Mouse (Mus musculus) spleen, adult 2 months (tissue): ENCODE measurements around the gene Muc3. TPM values are rescaled to one million over a fixed set of nuclear protein-coding genes. Genes with fewer than 3 reads are reported as not detected.
"Not testable (repeated sequence)": the region's sequence is repeated elsewhere in the genome, so short reads cannot be mapped to it uniquely, and the experiment has no call there.

Experiments used
- DNase-seq, 2 experiments: peaks; one replicate each; pipeline versions ENCODE4 v3.0.0 to v3.0.0-alpha.2; 2012 to 2021; ENCODE audit warnings: low spot score in 2 of 2, low read depth in 1 of 2
- H3K27ac ChIP-seq: fragments of 200-500 bp; 2 replicates; pipeline ENCODE4 v1.5.1; 2012; ENCODE audit warnings: low read length, inconsistent platforms; ENCODE audit not compliant: insufficient read depth
- H3K27me3 ChIP-seq: fragments of 200-500 bp; 2 replicates; pipeline ENCODE4 v1.6.1; 2012; ENCODE audit warnings: mild to moderate bottlenecking, moderate library complexity, low read length, inconsistent platforms; ENCODE audit not compliant: control insufficient read depth, insufficient read depth
- H3K36me3 ChIP-seq: fragments of 200-500 bp; 2 replicates; pipeline ENCODE4 v1.6.1; 2012; ENCODE audit warnings: mild to moderate bottlenecking, low read length, inconsistent platforms; ENCODE audit not compliant: control insufficient read depth, insufficient read depth
- H3K4me1 ChIP-seq: fragments of 200-500 bp; 2 replicates; pipeline ENCODE4 v1.6.1; 2011; ENCODE audit warnings: inconsistent platforms; ENCODE audit not compliant: control insufficient read depth, insufficient read depth, insufficient read length
- H3K4me3 ChIP-seq: fragments of 200-500 bp; 2 replicates; pipeline ENCODE4 v1.5.1; 2011; ENCODE audit warnings: mild to moderate bottlenecking, inconsistent platforms; ENCODE audit not compliant: insufficient read depth, insufficient read length; ENCODE audit errors: extremely low read depth
- CTCF ChIP-seq: fragments of 200-500 bp; IDR thresholded peaks from 2 replicates; pipeline ENCODE4 v1.5.1; 2011; ENCODE audit warnings: mild to moderate bottlenecking, inconsistent platforms; ENCODE audit not compliant: insufficient read depth, insufficient read length, insufficient replicate concordance; ENCODE audit errors: extremely low read depth
- POLR2A ChIP-seq: fragments of 200-500 bp; IDR thresholded peaks from 2 replicates; pipeline ENCODE4 v1.6.1; 2011; ENCODE audit warnings: low read depth, low read length, inconsistent platforms
- WGBS: fragments of 180-500 bp; shearing (Covaris S2); methylation state at CpG from one replicate; pipeline ENCODE4 v1.1.7; 2018; 5-methylcytosine and 5-hydroxymethylcytosine counted together
- polyA plus RNA-seq: library from polyadenylated mRNA; depleted of rRNA; stranded (reverse); fragments of >200 nt; gene quantifications from 2 replicates; pipeline ENCODE4 v1.2.3, GENCODE M21; 2012

The Muc3 gene
- polyA plus RNA-seq, 1 experiment: not detected

DNA sequence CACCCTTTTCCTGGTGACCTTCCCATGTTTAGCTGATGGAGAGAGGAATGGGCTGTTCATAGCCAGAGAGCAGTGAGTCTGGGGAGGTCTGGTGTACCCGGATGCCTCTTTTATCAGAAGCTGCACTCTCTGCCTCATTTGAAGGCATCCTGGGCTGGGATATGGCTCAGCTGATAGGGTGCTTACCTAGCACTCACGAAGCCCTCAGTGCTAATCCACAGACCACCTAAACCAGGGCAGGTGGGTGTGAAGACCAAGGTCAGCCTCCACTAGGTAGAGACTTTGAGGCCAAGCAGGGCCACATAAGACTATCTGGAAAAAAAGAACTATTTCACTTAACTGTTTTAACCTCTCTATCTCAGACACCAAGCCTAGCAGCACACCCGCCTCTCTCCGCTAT is 25.6 kb downstream of the Muc3 start:
- H3K4me3 ChIP-seq: no peak overlapping the region
- no peak overlapping the region for H3K27ac ChIP-seq
- H3K4me1 ChIP-seq: no peaks in the 10 kb centered on the region
- no peaks in the 10 kb centered on the region; the same call in 1 of the 2 replicates for H3K27me3 ChIP-seq
- DNase-seq: no peak
- H3K36me3 ChIP-seq: no peaks in the 10 kb centered on the region
- 88% methylated on average over 4 of the region's 4 CpGs for WGBS
- no peak for TF ChIP-seq POLR2A
- no peak for TF ChIP-seq CTCF

GRCm38 (mm10) chr5:137122686-137123193 is 26.4 kb downstream of the Muc3 start:
- WGBS: 17% methylated on average over 14 of the region's 14 CpGs
- H3K36me3 ChIP-seq: no peaks in the 10 kb centered on the region
- DNase-seq: peak; percentile 33 to 69
- H3K4me3 ChIP-seq: no peak overlapping the region
- TF ChIP-seq CTCF (peak; percentile 67; the same call in 1 of the 2 replicates), POLR2A (no peak)
- no peaks in the 10 kb centered on the region for H3K4me1 ChIP-seq
- no peaks in the 10 kb centered on the region for H3K27me3 ChIP-seq
- H3K27ac ChIP-seq: no peak overlapping the region

DNA sequence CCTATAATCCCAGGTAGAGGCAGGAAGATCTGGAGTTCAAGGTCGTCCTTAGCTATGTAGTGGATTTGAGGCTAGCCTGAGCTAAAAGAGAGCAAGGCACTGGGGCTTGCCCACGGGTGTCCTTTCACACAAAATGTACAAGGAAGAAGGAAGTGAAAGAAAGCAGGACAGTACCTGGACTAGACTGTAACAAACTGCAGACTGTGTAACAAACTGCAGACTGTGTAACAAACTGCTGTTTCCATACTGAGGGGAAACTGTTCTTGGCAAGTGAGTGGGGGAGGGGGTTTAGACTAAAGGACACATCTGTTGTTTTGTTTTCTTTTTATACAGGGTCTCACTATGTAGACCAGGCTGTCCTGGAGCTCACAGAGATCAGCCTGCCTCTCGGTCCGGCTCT is 27.8 kb downstream of the Muc3 start:
- no peak for TF ChIP-seq CTCF
- TF ChIP-seq POLR2A: no peak
- no peaks in the 10 kb centered on the region for H3K36me3 ChIP-seq
- DNase-seq: no peak
- no peak overlapping the region for H3K4me3 ChIP-seq
- no peaks in the 10 kb centered on the region for H3K27me3 ChIP-seq
- no peak overlapping the region for H3K27ac ChIP-seq
- whole genome bisulfite sequencing: 62% methylated on average over 4 of the region's 4 CpGs
- H3K4me1 ChIP-seq: peaks cover 3% of the 10 kb centered on the region; the same call in 1 of the 2 replicates

- DNase-seq: no peak
- peaks cover 8% of the 10 kb centered on the region; the same call in 1 of the 2 replicates for H3K4me1 ChIP-seq
- H3K27me3 ChIP-seq: no peaks in the 10 kb centered on the region
- H3K36me3 ChIP-seq: peaks cover 8% of the 10 kb centered on the region
- H3K27ac ChIP-seq: no peak overlapping the region
- H3K4me3 ChIP-seq: no peak overlapping the region
- WGBS: 89% methylated on average over 4 of the region's 4 CpGs
- TF ChIP-seq POLR2A (no peak), CTCF (no peak)
Measured at GRCm38 (mm10) chr5:137118878-137119277, 30.2 kb downstream of the Muc3 start.

- peaks cover 17% of the 10 kb centered on the region for H3K36me3 ChIP-seq
- 89% methylated on average over 3 of the region's 3 CpGs for WGBS
- not testable (repeated sequence) for H3K4me1 ChIP-seq, H3K27me3 ChIP-seq, DNase-seq, H3K4me3 ChIP-seq, H3K27ac ChIP-seq
Measured at GRCm38 (mm10) chr5:137117994-137118393, 31.1 kb downstream of the Muc3 start.

GRCm38 (mm10) chr5:137116987-137117386 is 32.1 kb downstream of the Muc3 start:
- Histone ChIP-seq H3K27me3 (no peaks in the 10 kb centered on the region), H3K36me3 (peaks cover 23% of the 10 kb centered on the region), H3K4me1 (peaks cover 8% of the 10 kb centered on the region; the same call in 1 of the 2 replicates), H3K4me3 (no peak overlapping the region), H3K27ac (peak overlapping the region; percentile 90)
- 67% methylated on average over 2 of the region's 2 CpGs for WGBS
- TF ChIP-seq CTCF (no peak), POLR2A (no peak)
- no peak for DNase-seq

GRCm38 (mm10) chr5:137115866-137116847 is 33.0 kb downstream of the Muc3 start, which contains the start of gene Trim56:
Trim56 (minus strand) TSS chr5:137116209.
- Histone ChIP-seq H3K27me3 (no peaks in the 10 kb centered on the region), H3K4me1 (peaks cover 8% of the 10 kb centered on the region; the same call in 1 of the 2 replicates), H3K27ac (peak within 1 kb of the TSS; percentile 90), H3K4me3 (peak within 1 kb of the TSS; percentile 84), H3K36me3 (peaks cover 23% of the 10 kb centered on the region)
- TF ChIP-seq CTCF: no peak
- TF ChIP-seq POLR2A: peak; percentile 42
- 5% methylated on average over 29 of the region's 29 CpGs for WGBS
- peak; percentile 59 to 80 for DNase-seq
